Mouse (Mus musculus): ENCODE results near the gene Entpd3. TPM values are rescaled to one million over a fixed set of nuclear protein-coding genes. Genes with fewer than 3 reads are reported as not detected.

The Entpd3 gene
- polyA plus RNA-seq, 1 experiment = not detected

- no peak for TF ChIP-seq CTCF (IDR thresholded peaks at IDR 0.05; ENCODE audit: insufficient read depth, low read depth, low read length)
- no peak for TF ChIP-seq POLR2A (IDR thresholded peaks at IDR 0.05; ENCODE audit: insufficient read depth, low read depth, low read length)
- WGBS = 2% methylated on average over 8 of the region's 8 CpGs
- Histone ChIP-seq H3K4me1 (ENCODE audit: control insufficient read depth, insufficient read depth, low read length) (no peaks in the 10 kb centered on the region), H3K4me3 (ENCODE audit: insufficient read depth, low read depth, low read length) (no peak overlapping the region), H3K27ac (ENCODE audit: insufficient read depth, low read depth, low read length) (no peak overlapping the region)
These were observed 37.6 kb upstream of the Entpd3 start for GRCm38 (mm10) chr9:120502013-120502412.

GRCm38 (mm10) chr9:120504423-120504822 lies 35.2 kb upstream of the Entpd3 start:
- Histone ChIP-seq H3K4me3 (ENCODE audit: insufficient read depth, low read depth, low read length) (no peak overlapping the region), H3K4me1 (ENCODE audit: control insufficient read depth, insufficient read depth, low read length) (no peaks in the 10 kb centered on the region), H3K27ac (ENCODE audit: insufficient read depth, low read depth, low read length) (no peak overlapping the region)
- 78% methylated on average over 2 of the region's 2 CpGs for WGBS
- TF ChIP-seq CTCF (IDR thresholded peaks at IDR 0.05; ENCODE audit: insufficient read depth, low read depth, low read length) (no peak), POLR2A (IDR thresholded peaks at IDR 0.05; ENCODE audit: insufficient read depth, low read depth, low read length) (no peak)

GRCm38 (mm10) chr9:120511781-120512180 lies 27.8 kb upstream of the Entpd3 start:
- Histone ChIP-seq H3K27ac (ENCODE audit: insufficient read depth, low read depth, low read length) (no peak overlapping the region), H3K4me3 (ENCODE audit: insufficient read depth, low read depth, low read length) (no peak overlapping the region), H3K4me1 (ENCODE audit: control insufficient read depth, insufficient read depth, low read length) (no peaks in the 10 kb centered on the region)
- 77% methylated on average over 3 of the region's 3 CpGs for WGBS
- TF ChIP-seq CTCF (IDR thresholded peaks at IDR 0.05; ENCODE audit: insufficient read depth, low read depth, low read length) = no peak
- no peak for TF ChIP-seq POLR2A (IDR thresholded peaks at IDR 0.05; ENCODE audit: insufficient read depth, low read depth, low read length)

GRCm38 (mm10) chr9:120516720-120517119 lies 22.9 kb upstream of the Entpd3 start:
- WGBS = 80% methylated on average over 8 of the region's 8 CpGs
- TF ChIP-seq CTCF (IDR thresholded peaks at IDR 0.05; ENCODE audit: insufficient read depth, low read depth, low read length) (no peak), POLR2A (IDR thresholded peaks at IDR 0.05; ENCODE audit: insufficient read depth, low read depth, low read length) (no peak)
- Histone ChIP-seq H3K27ac (ENCODE audit: insufficient read depth, low read depth, low read length) (no peak overlapping the region), H3K4me3 (ENCODE audit: insufficient read depth, low read depth, low read length) (no peak overlapping the region), H3K4me1 (ENCODE audit: control insufficient read depth, insufficient read depth, low read length) (no peaks in the 10 kb centered on the region)

GRCm38 (mm10) chr9:120518946-120519345 lies 20.7 kb upstream of the Entpd3 start:
- WGBS = 85% methylated on average over 3 of the region's 3 CpGs
- Histone ChIP-seq H3K4me3 (ENCODE audit: insufficient read depth, low read depth, low read length) (no peak overlapping the region), H3K4me1 (ENCODE audit: control insufficient read depth, insufficient read depth, low read length) (no peaks in the 10 kb centered on the region), H3K27ac (ENCODE audit: insufficient read depth, low read depth, low read length) (no peak overlapping the region)
- no peak for TF ChIP-seq POLR2A (IDR thresholded peaks at IDR 0.05; ENCODE audit: insufficient read depth, low read depth, low read length)
- TF ChIP-seq CTCF (IDR thresholded peaks at IDR 0.05; ENCODE audit: insufficient read depth, low read depth, low read length) = no peak

- 56% methylated on average over 19 of the region's 19 CpGs for WGBS
- Histone ChIP-seq H3K4me3 (ENCODE audit: insufficient read depth, low read depth, low read length) (no peak overlapping the region), H3K4me1 (ENCODE audit: control insufficient read depth, insufficient read depth, low read length) (no peaks in the 10 kb centered on the region), H3K27ac (ENCODE audit: insufficient read depth, low read depth, low read length) (no peak overlapping the region)
- TF ChIP-seq POLR2A (IDR thresholded peaks at IDR 0.05; ENCODE audit: insufficient read depth, low read depth, low read length) = no peak
- TF ChIP-seq CTCF (IDR thresholded peaks at IDR 0.05; ENCODE audit: insufficient read depth, low read depth, low read length) = no peak
These were observed 20.0 kb upstream of the Entpd3 start for GRCm38 (mm10) chr9:120519469-120520125.

DNA sequence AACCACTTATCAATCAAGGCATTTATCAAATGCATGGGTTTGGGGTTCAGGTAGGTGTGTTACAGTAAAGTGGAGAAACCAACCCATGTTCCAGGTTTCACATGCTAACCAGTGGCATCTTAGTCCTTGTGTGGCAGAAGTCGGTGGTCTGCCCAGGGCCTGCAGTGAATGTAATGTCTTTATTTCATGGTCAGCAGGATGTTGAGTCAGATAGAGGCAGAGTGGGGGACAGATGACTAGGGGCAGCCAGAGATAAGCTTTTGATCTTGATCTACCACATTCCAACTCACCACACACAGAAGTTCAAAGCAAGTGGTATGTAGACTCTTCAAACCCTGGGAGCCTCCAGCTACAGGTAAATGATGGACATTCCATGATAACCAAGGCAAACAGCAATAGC lies 18.5 kb upstream of the Entpd3 start:
- 89% methylated on average over 1 of the region's 1 CpGs for WGBS
- no peak for TF ChIP-seq POLR2A (IDR thresholded peaks at IDR 0.05; ENCODE audit: insufficient read depth, low read depth, low read length)
- TF ChIP-seq CTCF (IDR thresholded peaks at IDR 0.05; ENCODE audit: insufficient read depth, low read depth, low read length) = no peak
- Histone ChIP-seq H3K4me1 (ENCODE audit: control insufficient read depth, insufficient read depth, low read length) (no peaks in the 10 kb centered on the region), H3K4me3 (ENCODE audit: insufficient read depth, low read depth, low read length) (no peak overlapping the region), H3K27ac (ENCODE audit: insufficient read depth, low read depth, low read length) (no peak overlapping the region)

- Histone ChIP-seq H3K27ac (ENCODE audit: insufficient read depth, low read depth, low read length) (no peak overlapping the region), H3K4me1 (ENCODE audit: control insufficient read depth, insufficient read depth, low read length) (no peaks in the 10 kb centered on the region), H3K4me3 (ENCODE audit: insufficient read depth, low read depth, low read length) (no peak overlapping the region)
- WGBS = 41% methylated on average over 4 of the region's 4 CpGs
- TF ChIP-seq CTCF (IDR thresholded peaks at IDR 0.05; ENCODE audit: insufficient read depth, low read depth, low read length) = no peak
These were observed 12.3 kb upstream of the Entpd3 start for GRCm38 (mm10) chr9:120527270-120527669.

GRCm38 (mm10) chr9:120527919-120528318 lies 11.7 kb upstream of the Entpd3 start:
- TF ChIP-seq POLR2A (IDR thresholded peaks at IDR 0.05; ENCODE audit: insufficient read depth, low read depth, low read length) = no peak
- TF ChIP-seq CTCF (IDR thresholded peaks at IDR 0.05; ENCODE audit: insufficient read depth, low read depth, low read length) = no peak
- H3K4me1 ChIP-seq (ENCODE audit: control insufficient read depth, insufficient read depth, low read length) = no peaks in the 10 kb centered on the region
- WGBS = 94% methylated on average over 8 of the region's 8 CpGs
- H3K27ac ChIP-seq (ENCODE audit: insufficient read depth, low read depth, low read length) = no peak overlapping the region
- no peak overlapping the region for H3K4me3 ChIP-seq (ENCODE audit: insufficient read depth, low read depth, low read length)
